Mouse (Mus musculus) testis, adult 2 months (tissue): ENCODE measurements at regions not wholly inside any gene's neighbourhood (a gene's known extent, or its start where the extent isn't known, plus 50 kb on each side); places are given as distances from the start of the nearest gene placed in this dataset.

Source experiments
- CTCF ChIP-seq: fragments of 200-500 bp; IDR thresholded peaks from 2 replicates; pipeline ENCODE4 v1.5.1; 2012; ENCODE audit warnings: low read depth, mild to moderate bottlenecking, inconsistent platforms, low read length, moderate library complexity; ENCODE audit not compliant: control insufficient read depth, insufficient read depth, insufficient replicate concordance
- POLR2A ChIP-seq: fragments of 200-500 bp; IDR thresholded peaks from 2 replicates; pipeline ENCODE4 v1.6.1; 2012; ENCODE audit warnings: low read depth, mild to moderate bottlenecking, inconsistent platforms, low read length, moderate library complexity; ENCODE audit not compliant: control insufficient read depth

DNA sequence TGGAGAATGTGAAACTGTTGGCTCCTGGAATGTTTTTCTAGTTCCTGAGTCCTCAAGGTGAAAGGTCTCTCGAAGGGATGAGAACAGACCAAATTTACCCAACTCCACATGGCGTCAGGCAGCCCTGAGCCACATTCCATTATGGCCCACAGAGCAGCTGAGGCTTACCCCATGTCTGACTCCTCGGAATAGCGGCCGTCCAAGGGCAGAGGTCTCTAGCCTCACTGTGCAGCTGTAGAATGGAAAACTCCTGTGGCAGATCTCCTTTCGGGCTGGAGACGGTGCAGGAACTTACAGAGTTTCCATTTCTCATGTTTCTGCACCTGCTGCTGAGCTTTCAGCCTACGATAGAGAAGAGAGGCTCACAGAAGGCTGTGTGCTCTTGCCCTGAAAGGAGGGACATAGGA, 69.1 kb upstream of the Eed start:
- TF ChIP-seq CTCF (no peak), POLR2A (no peak)
